Mouse (Mus musculus) cortical plate, adult 2 months (tissue): ENCODE measurements at regions not wholly inside any gene's neighbourhood (a gene's known extent, or its start where the extent isn't known, plus 50 kb on each side); places are given as distances from the start of the nearest gene placed in this dataset.

Experiments
- H3K27ac ChIP-seq: fragments of 200-500 bp; 2 replicates; pipeline ENCODE4 v1.5.1; 2012; ENCODE audit warnings: low read length, control low read depth, inconsistent platforms; ENCODE audit not compliant: insufficient read depth
- H3K4me1 ChIP-seq: fragments of 200-500 bp; 2 replicates; pipeline ENCODE4 v1.6.1; 2011; ENCODE audit warnings: low read length; ENCODE audit not compliant: control insufficient read depth, insufficient read depth
- H3K4me3 ChIP-seq: fragments of 200-500 bp; 2 replicates; pipeline ENCODE4 v1.5.1; 2011; ENCODE audit warnings: mild to moderate bottlenecking, low read length, control low read depth; ENCODE audit not compliant: insufficient read depth
- CTCF ChIP-seq: fragments of 200-500 bp; IDR thresholded peaks from 2 replicates; pipeline ENCODE4 v1.5.1; 2011; ENCODE audit warnings: mild to moderate bottlenecking, control low read depth, low read length; ENCODE audit not compliant: insufficient read depth; ENCODE audit errors: extremely low read depth
- POLR2A ChIP-seq: fragments of 200-500 bp; IDR thresholded peaks from 2 replicates; pipeline ENCODE4 v1.6.1; 2011; ENCODE audit warnings: mild to moderate bottlenecking, low read length, control low read depth; ENCODE audit not compliant: insufficient read depth; ENCODE audit errors: extremely low read depth

DNA sequence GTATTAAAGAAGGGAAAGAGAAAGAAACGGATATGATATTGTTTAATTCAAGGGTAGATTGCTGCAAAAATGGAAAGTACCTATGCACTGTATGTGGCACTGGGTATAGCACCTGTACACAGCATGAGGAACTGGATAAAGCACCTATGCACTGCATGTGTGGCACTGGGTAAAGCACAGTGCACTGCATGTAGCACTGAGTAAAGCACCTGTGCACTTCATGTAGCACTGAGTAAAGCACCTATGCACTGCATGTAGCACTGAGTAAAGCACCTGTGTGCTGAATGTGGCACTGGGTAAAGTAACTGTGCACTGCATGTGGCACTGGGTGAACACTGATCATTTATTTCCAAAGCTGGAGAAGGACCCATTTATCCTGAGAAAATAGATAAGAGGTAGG lies 280.2 kb upstream of the Fam49a start:
- no peak for TF ChIP-seq POLR2A
- H3K27ac ChIP-seq, result no peak overlapping the region
- no peaks in the 10 kb centered on the region for H3K4me1 ChIP-seq
- no peak overlapping the region for H3K4me3 ChIP-seq

DNA sequence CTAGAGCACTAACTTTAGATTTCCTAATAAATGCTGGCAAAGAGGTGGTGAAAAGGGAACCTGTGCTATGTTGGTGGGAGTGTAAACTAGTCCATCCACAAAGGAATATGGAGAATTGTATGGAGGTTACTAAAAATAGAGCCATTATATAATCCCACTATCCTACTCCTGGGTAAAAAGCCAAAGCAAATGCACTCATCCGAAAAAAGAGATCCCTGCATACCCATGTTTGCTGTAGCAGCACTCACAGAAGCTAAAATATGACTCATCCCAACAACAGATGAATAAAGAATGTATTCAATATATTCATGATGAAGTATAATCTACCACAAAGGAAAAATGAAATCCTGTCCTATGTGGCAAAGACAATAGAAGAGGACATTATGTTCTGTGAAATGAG lies 268.4 kb upstream of the Fam49a start:
- no peaks in the 10 kb centered on the region for H3K4me1 ChIP-seq
- no peak for TF ChIP-seq CTCF
- no peak for TF ChIP-seq POLR2A
- H3K27ac ChIP-seq, result no peak overlapping the region
- no peak overlapping the region for H3K4me3 ChIP-seq

DNA sequence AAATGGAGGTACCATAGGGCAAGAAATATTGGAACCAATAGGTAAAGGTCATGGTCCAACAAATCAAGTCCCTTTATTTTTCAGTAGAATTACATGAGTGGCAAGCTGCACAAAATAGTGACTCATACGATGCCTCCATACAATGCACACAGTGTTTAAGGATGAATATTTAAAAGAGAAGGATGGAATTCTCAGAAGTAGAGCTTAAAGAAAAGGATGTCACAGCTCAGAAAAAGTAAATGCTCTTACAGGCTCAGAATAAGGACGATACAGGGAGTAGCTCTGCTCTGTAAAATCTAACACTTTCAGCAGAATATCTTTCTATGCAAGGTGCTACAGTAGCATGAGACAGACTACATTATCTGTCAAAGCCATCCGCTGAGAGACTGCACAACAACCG lies 262.7 kb upstream of the Fam49a start:
- no peak overlapping the region for H3K27ac ChIP-seq
- H3K4me3 ChIP-seq, result no peak overlapping the region
- no peaks in the 10 kb centered on the region for H3K4me1 ChIP-seq
- TF ChIP-seq CTCF (no peak), POLR2A (no peak)

DNA sequence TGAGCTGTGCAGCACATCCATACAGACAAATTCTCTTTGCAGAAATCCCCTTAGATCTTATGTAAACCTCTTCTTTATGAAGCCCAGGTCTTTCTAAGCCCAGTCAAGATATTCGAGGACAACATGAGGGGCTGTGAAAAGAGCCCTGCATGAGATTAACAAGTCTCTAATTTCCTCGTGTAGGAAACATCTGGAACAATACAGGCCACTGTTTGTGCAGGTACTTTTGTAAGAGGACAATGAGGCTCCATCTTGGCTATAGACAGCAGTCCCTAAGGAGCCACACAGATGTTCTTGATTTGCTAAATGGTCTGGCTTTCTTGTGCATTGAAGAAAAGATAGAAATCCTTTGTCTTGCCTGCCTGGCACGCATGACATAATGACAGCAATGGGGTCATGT lies 259.5 kb upstream of the Fam49a start:
- no peaks in the 10 kb centered on the region for H3K4me1 ChIP-seq
- no peak overlapping the region for H3K4me3 ChIP-seq
- H3K27ac ChIP-seq, result no peak overlapping the region
- TF ChIP-seq POLR2A (no peak), CTCF (no peak)

DNA sequence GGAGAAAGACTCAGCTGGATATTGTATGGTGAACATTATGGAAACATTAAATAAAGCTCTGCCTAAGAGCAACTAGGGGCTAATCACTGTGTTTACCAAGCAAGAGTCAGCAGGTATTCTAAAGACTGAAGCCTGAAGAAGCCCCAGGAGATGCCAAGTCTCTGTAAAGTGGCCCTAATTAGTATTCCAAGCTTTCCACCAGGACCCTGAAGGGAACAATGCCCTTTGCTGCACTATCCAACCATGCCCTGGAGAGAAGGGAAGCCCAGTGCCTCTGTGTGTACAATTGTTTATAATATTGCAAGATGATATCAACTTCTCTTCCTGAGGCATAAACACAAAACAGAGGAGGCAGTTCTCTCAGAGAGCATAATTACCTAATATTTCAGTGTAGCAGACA lies 251.3 kb upstream of the Fam49a start:
- no peak overlapping the region for H3K27ac ChIP-seq
- H3K4me3 ChIP-seq, result no peak overlapping the region
- TF ChIP-seq CTCF (no peak), POLR2A (no peak)
- H3K4me1 ChIP-seq, result no peaks in the 10 kb centered on the region

DNA sequence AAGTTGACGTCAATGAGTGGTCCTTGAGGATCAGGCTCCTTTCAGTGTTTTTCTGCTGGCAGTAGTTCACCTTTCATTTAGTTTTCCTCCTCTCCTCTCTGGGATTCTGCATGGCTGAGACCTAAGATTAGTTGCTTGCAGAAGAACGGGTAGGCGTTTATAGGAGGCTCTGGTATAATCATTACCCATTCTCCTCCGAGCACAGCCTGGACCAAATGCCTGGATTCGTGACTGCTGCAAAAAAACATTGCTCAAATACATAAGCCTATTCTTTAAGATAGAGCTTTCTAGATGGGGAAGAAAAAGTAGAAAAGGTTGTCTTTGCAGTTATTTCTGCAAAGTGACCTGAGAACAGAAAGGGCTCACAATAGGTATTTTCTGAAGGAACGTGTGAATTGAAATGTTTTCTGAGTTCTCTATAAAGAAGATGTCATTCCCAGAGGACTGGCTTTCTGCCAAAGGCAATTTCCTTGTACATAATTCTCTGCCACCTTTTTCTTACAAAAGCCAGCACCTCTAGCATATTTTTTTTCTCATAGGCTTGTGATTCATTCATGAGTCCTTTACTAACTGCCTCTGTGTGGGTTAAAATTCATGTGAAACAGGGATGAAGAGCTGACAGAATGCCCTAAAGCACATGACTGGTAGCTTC lies 238.0 kb upstream of the Fam49a start:
- Histone ChIP-seq H3K27ac (peak overlapping the region; percentile 77; the same call in 1 of the 2 replicates), H3K4me3 (no peak overlapping the region), H3K4me1 (peaks cover 1% of the 10 kb centered on the region; the same call in 1 of the 2 replicates)
- TF ChIP-seq POLR2A (no peak), CTCF (no peak)

DNA sequence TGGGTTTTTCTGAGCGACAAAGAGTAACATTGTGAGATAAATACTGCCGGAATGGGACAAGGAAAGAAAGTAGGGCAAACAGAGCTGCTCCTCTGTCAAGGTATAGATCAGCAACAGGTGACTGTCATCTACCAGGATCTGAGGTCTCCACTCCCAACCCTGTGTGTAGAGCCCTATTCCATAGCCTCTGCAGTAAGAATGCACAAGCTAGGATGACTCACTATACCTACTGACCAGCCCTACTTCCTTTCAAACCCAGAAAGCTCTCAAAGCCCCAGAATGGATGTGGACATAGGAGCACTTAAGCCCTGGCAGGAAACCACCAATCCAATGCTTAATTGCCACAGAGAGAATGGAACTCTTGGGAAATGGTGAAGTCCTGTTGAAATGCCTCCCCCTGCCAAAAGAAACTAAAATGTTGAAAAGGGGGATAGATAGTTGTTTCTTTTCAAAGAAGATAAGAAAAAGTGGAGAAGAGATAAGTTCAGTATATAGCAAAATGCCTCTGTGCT lies 231.8 kb upstream of the Fam49a start:
- TF ChIP-seq POLR2A (no peak), CTCF (no peak)
- H3K4me3 ChIP-seq, result no peak overlapping the region
- no peak overlapping the region for H3K27ac ChIP-seq

DNA sequence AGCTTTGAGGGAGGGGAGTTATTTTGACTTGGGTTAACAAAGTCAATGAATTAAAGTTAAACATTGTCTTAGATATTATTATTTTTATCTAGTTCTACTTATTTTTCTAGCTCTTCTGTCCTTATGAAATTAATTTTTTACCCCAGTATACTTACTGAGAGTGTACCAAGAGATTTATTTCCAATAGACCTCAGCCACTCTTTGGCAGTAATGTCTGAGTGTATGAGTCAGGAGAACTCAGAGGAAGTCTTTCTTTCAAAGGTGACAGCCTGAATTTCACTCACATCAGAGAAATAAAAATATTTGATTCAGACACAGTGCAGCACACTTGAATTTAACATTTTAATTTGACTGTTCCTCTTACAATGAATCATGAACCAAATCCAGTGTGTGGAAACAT lies 227.4 kb upstream of the Fam49a start:
- no peak overlapping the region for H3K27ac ChIP-seq
- H3K4me3 ChIP-seq, result no peak overlapping the region
- no peaks in the 10 kb centered on the region for H3K4me1 ChIP-seq
- TF ChIP-seq CTCF (no peak), POLR2A (no peak)

More for the DNA sequence above, 231.8 kb upstream of the Fam49a start:
- H3K4me1 ChIP-seq, result no peaks in the 10 kb centered on the region

DNA sequence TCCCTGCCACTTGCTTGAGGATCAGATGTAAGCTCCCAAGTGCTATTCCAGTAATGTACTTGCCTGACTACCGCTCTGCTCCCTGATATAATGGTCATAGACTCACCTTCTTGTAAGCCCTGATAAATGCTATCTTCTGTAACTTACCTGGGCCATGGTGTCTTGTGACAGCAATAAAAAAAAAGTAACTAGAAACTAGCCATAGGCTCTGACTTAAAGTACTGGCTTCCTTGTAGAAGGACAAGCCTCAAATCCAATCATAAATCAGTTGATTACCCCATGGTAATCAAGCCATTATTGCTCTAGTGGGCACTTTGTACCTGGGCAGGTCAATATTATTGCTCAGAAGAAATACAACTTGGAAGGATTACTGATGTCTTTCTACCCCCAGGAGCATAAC lies 222.7 kb upstream of the Fam49a start:
- TF ChIP-seq POLR2A (no peak), CTCF (no peak)
- Histone ChIP-seq H3K4me3 (no peak overlapping the region), H3K4me1 (no peaks in the 10 kb centered on the region), H3K27ac (no peak overlapping the region)

DNA sequence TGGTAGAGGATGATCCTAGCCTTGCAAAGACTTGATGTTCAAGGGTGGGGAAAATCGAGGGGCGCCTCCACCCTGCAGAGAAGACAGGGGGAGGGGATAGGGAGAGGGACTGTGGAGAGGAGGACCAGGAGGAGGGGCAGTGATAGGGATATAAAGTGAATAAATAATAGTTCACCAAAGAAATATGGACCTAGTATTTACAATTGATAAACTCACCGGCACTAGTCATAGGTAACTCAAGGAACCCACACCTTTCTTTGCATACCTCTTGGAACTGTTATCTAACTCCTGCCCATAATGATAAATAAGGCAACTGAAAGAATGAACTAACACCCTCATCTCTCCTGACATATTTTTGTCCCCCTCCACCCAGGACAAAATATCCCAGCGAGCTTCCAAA lies 199.7 kb upstream of the Fam49a start:
- TF ChIP-seq POLR2A, result no peak
- no peak for TF ChIP-seq CTCF
- no peak overlapping the region for H3K4me3 ChIP-seq
- no peak overlapping the region for H3K27ac ChIP-seq
- H3K4me1 ChIP-seq, result peaks cover 2% of the 10 kb centered on the region
